Mouse (Mus musculus) lung, adult 2 months (tissue): ENCODE results near the gene Lbhd1.

ENCODE experiments used
- CTCF ChIP-seq: fragments of 200-500 bp; IDR thresholded peaks from 2 replicates; pipeline ENCODE4 v1.5.1; 2011; ENCODE audit warnings: mild to moderate bottlenecking, low read length, control low read depth; ENCODE audit not compliant: insufficient read depth
- POLR2A ChIP-seq: fragments of 200-500 bp; IDR thresholded peaks from 2 replicates; pipeline ENCODE4 v1.6.1; 2011; ENCODE audit warnings: low read depth, mild to moderate bottlenecking, control low read depth, low read length, borderline replicate concordance; ENCODE audit errors: extremely low read depth

DNA sequence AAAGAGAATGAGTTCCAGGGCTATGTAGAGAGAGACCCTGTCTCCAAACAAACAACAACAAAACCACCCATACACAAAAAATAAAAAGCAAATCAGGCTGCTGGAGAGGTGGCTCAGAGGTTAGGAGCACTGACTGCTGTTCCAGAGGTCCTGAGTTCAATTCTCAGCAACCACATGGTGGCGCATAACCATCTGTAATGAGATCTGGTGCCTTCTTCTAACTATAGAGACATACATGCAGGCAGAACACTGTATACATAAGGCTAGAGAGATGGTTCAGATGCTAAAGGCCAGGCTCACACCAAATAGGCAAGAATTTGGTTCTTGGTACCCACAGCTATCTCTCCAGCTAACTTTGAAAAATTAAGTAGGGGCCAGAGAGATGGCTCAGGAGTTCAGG, 24.5 kb upstream of the Lbhd1 start:
- TF ChIP-seq CTCF (no peak), POLR2A (no peak)
